Mouse (Mus musculus): ENCODE results near the gene Plod3.

DNA sequence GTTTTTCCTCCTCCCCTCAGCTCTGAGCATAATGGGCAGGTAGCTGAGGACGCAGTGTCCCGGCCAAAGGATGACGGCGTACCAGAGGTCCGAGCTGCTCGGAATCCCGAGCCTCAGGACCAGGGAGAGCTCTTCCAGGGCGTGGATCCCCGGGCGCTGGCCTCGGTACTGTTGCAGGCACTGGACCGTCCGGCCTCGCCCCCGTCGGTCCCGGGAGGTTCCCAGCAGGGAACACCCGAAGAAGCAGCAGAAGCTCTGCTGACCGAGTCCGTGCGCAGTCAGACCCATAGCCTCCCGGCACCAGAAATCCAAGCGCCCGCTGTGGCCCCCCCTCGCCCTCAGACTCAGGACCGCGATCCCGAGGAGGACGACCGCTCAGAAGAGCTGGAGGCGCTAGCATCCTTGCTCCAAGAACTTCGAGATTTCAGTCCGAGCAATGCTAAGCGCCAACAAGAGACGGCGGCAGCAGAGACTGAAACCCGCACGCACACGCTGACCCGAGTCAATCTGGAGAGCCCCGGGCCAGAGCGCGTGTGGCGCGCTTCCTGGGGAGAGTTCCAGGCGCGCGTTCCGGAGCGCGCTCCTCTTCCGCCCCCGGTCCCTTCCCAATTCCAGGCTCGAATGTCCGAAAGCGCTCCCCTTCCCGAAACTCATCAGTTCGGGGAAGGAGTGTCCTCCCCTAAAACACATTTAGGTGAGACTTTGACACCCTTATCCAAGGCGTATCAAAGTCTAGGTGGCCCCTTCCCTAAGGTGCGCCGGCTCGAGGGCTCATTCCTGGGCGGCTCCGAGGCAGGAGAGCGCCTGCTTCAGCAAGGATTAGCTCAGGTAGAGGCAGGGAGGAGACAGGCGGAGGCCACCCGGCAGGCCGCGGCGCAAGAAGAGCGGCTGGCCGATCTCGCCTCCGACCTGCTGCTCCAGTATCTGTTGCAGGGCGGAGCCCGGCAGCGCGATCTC lies 44.5 kb downstream of the Plod3 start:
- TF ChIP-seq CTCF (IDR thresholded peaks at IDR 0.05; ENCODE audit: borderline replicate concordance, insufficient read depth, low read length) (no peak), POLR2A (IDR thresholded peaks at IDR 0.05; ENCODE audit: low read depth, low read length) (no peak)

All from embryonic fibroblast, embryonic 13.5 days (primary cell).